Mouse (Mus musculus) midbrain, embryonic 16.5 days (tissue): ENCODE data around the gene Ptpn11. TPM values are rescaled to one million over a fixed set of nuclear protein-coding genes. Genes with fewer than 3 reads are reported as not detected.
A peak's percentile ranks its signal among the peaks of the same experiment; 100 is the strongest.

ENCODE experiments used
- ATAC-seq: fragments of 200-750 bp; cut with Nextera tagmentation; 2 replicates; pipeline ENCODE4 v1.8.0; 2017; ENCODE audit warnings: moderate TSS enrichment
- H3K27ac ChIP-seq: fragments of 300-500 bp; sonication (generic); 2 replicates; pipeline ENCODE4 v1.5.1; 2014; ENCODE audit warnings: mild to moderate bottlenecking, low read length, mixed read lengths
- H3K27me3 ChIP-seq: fragments of 300-500 bp; sonication (generic); 2 replicates; pipeline ENCODE4 v1.6.1; 2014; ENCODE audit warnings: low read depth, low read length, mixed read lengths; ENCODE audit not compliant: control insufficient read depth, insufficient read depth
- H3K36me3 ChIP-seq: fragments of 300-500 bp; sonication (generic); 2 replicates; pipeline ENCODE4 v1.6.1; 2014; ENCODE audit warnings: mild to moderate bottlenecking, low read length, moderate library complexity, mixed read lengths; ENCODE audit not compliant: control insufficient read depth, insufficient read depth
- H3K4me1 ChIP-seq: fragments of 300-500 bp; sonication (generic); 2 replicates; pipeline ENCODE4 v1.6.1; 2014; ENCODE audit warnings: mild to moderate bottlenecking, low read length, mixed read lengths; ENCODE audit not compliant: control insufficient read depth, insufficient read depth
- H3K4me2 ChIP-seq: fragments of 300-500 bp; sonication (generic); 2 replicates; pipeline ENCODE4 v1.6.1; 2014; ENCODE audit warnings: mild to moderate bottlenecking, low read length, mixed read lengths
- H3K4me3 ChIP-seq: fragments of 300-500 bp; sonication (generic); 2 replicates; pipeline ENCODE4 v1.5.1; 2014; ENCODE audit warnings: low read depth, mild to moderate bottlenecking, low read length, moderate library complexity, mixed read lengths
- H3K9ac ChIP-seq: fragments of 300-500 bp; sonication (generic); 2 replicates; pipeline ENCODE4 v1.6.1; 2014; ENCODE audit warnings: low read depth, low read length, mixed read lengths
- H3K9me3 ChIP-seq: fragments of 300-500 bp; sonication (generic); replicated peaks from 2 replicates; pipeline ENCODE4 v1.6.1; 2014; ENCODE audit warnings: mild to moderate bottlenecking, low read length, mixed read lengths; ENCODE audit not compliant: control insufficient read depth, poor library complexity, severe bottlenecking
- WGBS: fragments of 180-500 bp; shearing (Covaris S2); extraction: QIAGEN DNeasy Blood & Tissue Kit; methylation state at CpG from one replicate; pipeline ENCODE4 v1.1.7; 2014; 5-methylcytosine and 5-hydroxymethylcytosine counted together
- polyA plus RNA-seq: library from polyadenylated mRNA; unstranded; fragments of >200 nt; fragmentation: Nextera tagmentation; extraction: Ambion mirVana; gene quantifications from 2 replicates; pipeline ENCODE4 v1.2.1, GENCODE M21; 2015

The Ptpn11 gene
- polyA plus RNA-seq, 1 experiment from 2014 or later, result 18.4 TPM

DNA sequence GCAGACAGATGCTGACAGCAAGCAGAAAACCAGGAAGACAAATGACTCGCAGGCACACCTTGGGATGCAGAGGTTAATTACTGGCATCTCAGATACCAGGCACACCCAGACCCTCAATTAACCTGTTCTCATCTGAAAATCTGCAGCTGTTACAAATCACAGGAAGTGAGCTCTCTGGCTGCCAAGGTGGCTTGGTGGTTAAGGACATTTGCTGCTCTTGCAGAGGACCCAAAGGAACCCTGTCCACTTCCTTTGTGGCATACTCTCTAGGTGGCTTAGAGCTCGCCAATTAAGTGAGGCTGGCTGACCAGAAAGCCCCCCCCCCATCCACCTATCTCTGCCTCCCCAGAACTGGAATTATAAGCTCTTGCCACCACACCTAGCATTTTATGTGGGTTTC is 91.1 kb downstream of the Ptpn11 start:
- Histone ChIP-seq H3K36me3 (no peaks in the 10 kb centered on the region), H3K9ac (no peak overlapping the region), H3K4me2 (no peak overlapping the region), H3K4me1 (no peaks in the 10 kb centered on the region), H3K27ac (no peak overlapping the region), H3K27me3 (no peaks in the 10 kb centered on the region), H3K9me3 (no peaks in the 10 kb centered on the region), H3K4me3 (no peak overlapping the region)
- no peak for ATAC-seq
- WGBS, result 43% methylated on average over 2 of the region's 2 CpGs

DNA sequence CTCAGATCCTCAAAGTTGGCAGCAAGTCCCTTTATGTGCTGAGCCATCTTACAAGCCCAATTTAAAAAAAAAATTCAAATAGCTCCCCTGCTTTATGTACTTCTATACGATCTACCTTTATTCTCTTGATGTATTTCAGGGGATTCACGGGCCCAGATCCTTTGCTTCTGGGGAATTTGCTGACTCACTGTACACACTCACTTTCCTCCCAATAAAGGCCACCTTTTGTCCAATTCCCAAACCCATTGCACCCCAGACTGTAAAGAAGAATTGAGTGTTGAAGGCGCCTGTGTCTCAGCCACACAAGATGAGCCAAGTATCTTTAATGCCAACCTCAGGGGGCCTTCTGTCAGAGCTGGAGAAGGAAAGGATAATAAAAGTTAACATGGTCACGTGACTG is 93.2 kb downstream of the Ptpn11 start:
- Histone ChIP-seq H3K27me3 (no peaks in the 10 kb centered on the region), H3K4me2 (no peak overlapping the region), H3K36me3 (no peaks in the 10 kb centered on the region), H3K4me1 (no peaks in the 10 kb centered on the region), H3K27ac (no peak overlapping the region), H3K9me3 (no peaks in the 10 kb centered on the region), H3K9ac (no peak overlapping the region), H3K4me3 (no peak overlapping the region)
- 79% methylated on average over 4 of the region's 4 CpGs for WGBS
- no peak for ATAC-seq

DNA sequence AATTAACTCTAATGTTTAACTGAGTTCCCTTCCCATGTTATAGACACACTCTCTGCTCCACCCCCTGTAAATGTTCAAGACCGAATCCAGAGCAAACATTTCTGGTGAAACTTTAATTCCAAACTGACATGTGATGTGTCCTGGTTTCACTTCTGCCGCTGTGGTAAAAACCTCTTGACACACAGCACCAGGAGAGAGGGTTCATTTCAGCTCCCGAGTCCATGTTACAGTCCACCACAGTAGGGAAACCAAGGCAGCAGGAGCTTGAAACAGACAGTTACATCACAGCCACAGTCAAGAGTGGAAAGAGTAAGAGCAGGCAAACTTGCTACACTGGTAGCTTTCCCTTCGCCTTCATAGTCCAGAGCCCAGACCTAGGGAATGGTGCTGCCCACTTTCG is 94.5 kb downstream of the Ptpn11 start:
- H3K27me3 ChIP-seq, result no peaks in the 10 kb centered on the region
- 94% methylated on average over 5 of the region's 5 CpGs for WGBS
- H3K4me1 ChIP-seq, result no peaks in the 10 kb centered on the region
- no peak overlapping the region for H3K4me2 ChIP-seq
- no peaks in the 10 kb centered on the region for H3K9me3 ChIP-seq
- no peak for ATAC-seq
- no peak overlapping the region for H3K9ac ChIP-seq
- H3K27ac ChIP-seq, result no peak overlapping the region
- no peak overlapping the region for H3K4me3 ChIP-seq
- no peaks in the 10 kb centered on the region for H3K36me3 ChIP-seq

DNA sequence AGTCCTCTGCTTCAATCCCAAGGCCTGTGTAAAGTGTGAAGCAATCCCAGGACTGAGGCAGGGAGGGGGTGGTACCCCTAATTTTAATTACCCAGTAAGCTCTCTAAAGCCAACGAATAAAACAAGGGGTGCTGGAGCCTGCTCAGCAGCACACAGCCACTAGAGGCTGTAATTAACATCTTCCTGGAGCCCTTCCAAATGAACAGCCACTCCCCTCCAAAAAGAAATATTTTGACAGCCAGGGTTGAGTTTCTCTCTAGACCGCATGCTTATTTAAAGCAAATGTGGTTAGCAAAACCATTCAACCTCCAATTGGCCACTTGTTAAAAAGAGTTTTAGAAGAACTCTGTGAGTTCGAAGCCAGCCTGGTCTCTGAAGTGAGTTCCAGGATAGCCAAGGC is 97.9 kb downstream of the Ptpn11 start:
- Histone ChIP-seq H3K9me3 (no peaks in the 10 kb centered on the region; the same call in 1 of the 2 replicates), H3K36me3 (no peaks in the 10 kb centered on the region), H3K27me3 (no peaks in the 10 kb centered on the region), H3K27ac (no peak overlapping the region), H3K4me1 (peaks cover 5% of the 10 kb centered on the region), H3K9ac (no peak overlapping the region), H3K4me2 (no peak overlapping the region), H3K4me3 (no peak overlapping the region)
- WGBS, result 66% methylated on average over 3 of the region's 3 CpGs
- ATAC-seq, result no peak

DNA sequence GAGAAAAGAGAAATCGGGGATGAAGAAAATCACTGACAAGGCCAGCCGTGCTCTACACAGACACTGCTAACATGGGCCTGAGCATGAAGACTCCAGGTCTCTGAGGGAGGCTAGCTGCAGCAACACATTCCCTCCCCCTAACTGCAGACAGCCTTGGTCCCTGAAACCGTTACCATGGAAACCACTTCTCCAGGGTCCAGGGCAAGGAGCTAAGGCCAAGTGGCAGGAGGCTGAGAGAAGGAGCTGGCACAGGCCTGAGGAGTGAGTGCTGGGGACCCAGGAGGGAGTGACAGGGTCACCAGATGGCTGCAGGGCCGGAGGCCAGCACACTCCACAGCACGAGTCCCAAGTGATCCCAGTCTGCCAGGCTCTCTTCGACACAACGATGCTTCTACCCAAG is 101.5 kb downstream of the Ptpn11 start:
- H3K36me3 ChIP-seq, result no peaks in the 10 kb centered on the region
- peak overlapping the region; percentile 67 for H3K27ac ChIP-seq
- WGBS, result 44% methylated on average over 7 of the region's 7 CpGs
- no peak overlapping the region for H3K9ac ChIP-seq
- H3K4me3 ChIP-seq, result no peak overlapping the region
- ATAC-seq, result peak; percentile 76
- H3K4me2 ChIP-seq, result no peak overlapping the region
- H3K4me1 ChIP-seq, result peaks cover 5% of the 10 kb centered on the region
- H3K9me3 ChIP-seq, result no peaks in the 10 kb centered on the region; the same call in 1 of the 2 replicates
- no peaks in the 10 kb centered on the region; the same call in 1 of the 2 replicates for H3K27me3 ChIP-seq

DNA sequence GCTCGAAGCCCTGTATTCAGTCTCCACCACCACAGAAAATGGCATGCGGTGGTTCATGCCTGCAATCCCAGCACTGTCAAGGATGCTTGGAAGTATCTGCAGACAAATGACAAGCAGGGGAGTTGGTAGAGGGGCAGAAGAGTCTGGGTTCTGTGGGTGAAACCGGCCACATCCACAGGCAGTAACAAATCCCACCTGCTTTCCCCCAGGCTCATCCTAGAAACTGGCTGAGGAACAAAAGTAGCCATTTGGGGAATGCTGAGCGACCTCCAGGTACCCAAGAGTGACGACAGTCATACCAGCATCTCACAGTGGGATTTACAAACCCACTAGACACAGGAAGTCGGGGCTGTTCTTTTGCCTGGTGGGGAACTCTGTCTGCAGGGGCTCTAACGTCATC is 103.5 kb downstream of the Ptpn11 start:
- Histone ChIP-seq H3K27ac (no peak overlapping the region), H3K4me3 (no peak overlapping the region), H3K9ac (no peak overlapping the region), H3K4me1 (peaks cover 5% of the 10 kb centered on the region), H3K36me3 (no peaks in the 10 kb centered on the region), H3K9me3 (no peaks in the 10 kb centered on the region; the same call in 1 of the 2 replicates), H3K4me2 (no peak overlapping the region), H3K27me3 (no peaks in the 10 kb centered on the region; the same call in 1 of the 2 replicates)
- WGBS, result 66% methylated on average over 7 of the region's 7 CpGs
- ATAC-seq, result no peak

DNA sequence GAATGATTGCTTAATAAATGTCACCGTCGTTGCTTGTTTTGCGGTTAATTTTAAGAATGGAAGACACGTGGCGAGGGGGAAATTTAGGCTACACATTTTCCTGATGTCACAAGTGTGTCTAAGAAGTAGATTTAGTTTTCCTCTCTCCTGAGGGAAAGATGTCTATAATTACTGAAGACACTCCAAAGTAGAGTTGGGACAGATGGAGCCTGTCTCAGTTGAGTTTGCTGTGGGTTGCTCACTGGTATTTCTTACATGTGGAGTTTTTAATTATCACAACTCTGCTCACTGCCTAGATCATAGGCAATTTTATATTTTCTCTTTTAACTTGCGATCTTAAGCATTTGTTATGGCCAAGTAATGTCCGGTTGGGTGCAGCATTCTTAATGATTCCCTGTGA is 108.6 kb downstream of the Ptpn11 start:
- Histone ChIP-seq H3K27me3 (no peaks in the 10 kb centered on the region; the same call in 1 of the 2 replicates), H3K4me2 (no peak overlapping the region), H3K4me3 (no peak overlapping the region), H3K27ac (no peak overlapping the region), H3K4me1 (no peaks in the 10 kb centered on the region), H3K36me3 (no peaks in the 10 kb centered on the region), H3K9ac (no peak overlapping the region), H3K9me3 (0 out of 2 replicates have a peak, but pooled peaks cover 2% of the 10 kb centered on the region)
- 91% methylated on average over 7 of the region's 7 CpGs for WGBS
- no peak for ATAC-seq

DNA sequence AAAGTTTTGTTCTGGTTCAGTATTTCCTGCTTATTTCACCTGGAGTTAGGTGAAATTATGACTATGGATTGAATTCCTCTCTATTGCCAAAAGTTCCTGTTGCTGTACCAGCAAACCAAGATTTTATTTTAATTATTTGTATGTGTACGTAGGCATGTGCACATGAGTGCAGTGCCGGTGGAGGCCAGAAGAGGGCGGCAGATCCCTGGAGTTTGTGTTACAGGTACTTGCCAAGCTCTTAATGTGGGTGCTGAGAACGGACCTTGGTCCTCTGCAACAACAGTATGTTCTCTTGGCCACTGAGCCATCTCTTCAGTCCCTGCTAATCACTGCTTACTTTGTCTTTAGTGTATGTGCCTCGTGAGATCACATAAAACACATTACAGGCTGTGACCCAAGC is 109.4 kb downstream of the Ptpn11 start:
- peaks cover 5% of the 10 kb centered on the region; the same call in 1 of the 2 replicates for H3K4me1 ChIP-seq
- no peak overlapping the region for H3K4me3 ChIP-seq
- H3K36me3 ChIP-seq, result no peaks in the 10 kb centered on the region
- ATAC-seq, result no peak
- H3K9me3 ChIP-seq, result 0 out of 2 replicates have a peak, but pooled peaks cover 2% of the 10 kb centered on the region
- no peak overlapping the region for H3K4me2 ChIP-seq
- H3K9ac ChIP-seq, result no peak overlapping the region
- WGBS, result 83% methylated on average over 5 of the region's 5 CpGs
- H3K27me3 ChIP-seq, result no peaks in the 10 kb centered on the region; the same call in 1 of the 2 replicates
- no peak overlapping the region for H3K27ac ChIP-seq
